Mouse (Mus musculus): ENCODE measurements around the gene 2410015M20Rik. TPM values are rescaled to one million over a fixed set of nuclear protein-coding genes. Genes with fewer than 3 reads are reported as not detected.
"Not testable (repeated sequence)": the region's sequence is repeated elsewhere in the genome, so short reads cannot be mapped to it uniquely, and the experiment has no call there.

Gene 2410015M20Rik
- polyA plus RNA-seq, 1 experiment = 549 TPM

DNA sequence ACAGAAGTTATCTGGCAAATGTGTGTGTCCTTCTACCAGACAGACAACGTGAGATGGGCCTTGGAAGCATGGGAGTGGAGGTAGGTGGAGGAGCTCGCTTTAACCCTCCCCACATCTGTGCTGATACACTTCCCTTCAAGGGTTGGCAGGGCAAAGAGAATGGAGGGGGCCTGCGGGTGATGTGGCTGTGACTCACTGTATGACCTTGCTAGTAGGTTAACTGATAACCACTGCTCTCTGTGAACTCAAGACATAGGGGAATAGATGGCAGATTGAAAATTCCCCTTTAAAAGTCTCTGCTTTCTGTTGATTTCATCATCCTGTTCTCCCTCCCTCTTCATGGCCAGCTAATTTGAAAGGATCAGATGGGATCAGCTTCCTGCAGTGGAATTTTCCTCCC is 15.9 kb upstream of the 2410015M20Rik start:
- 83% methylated on average over 3 of the region's 3 CpGs for WGBS
- H3K4me3 ChIP-seq (ENCODE audit: insufficient read depth, low read depth, low read length) = no peak overlapping the region
- DNase-seq = no peak

DNA sequence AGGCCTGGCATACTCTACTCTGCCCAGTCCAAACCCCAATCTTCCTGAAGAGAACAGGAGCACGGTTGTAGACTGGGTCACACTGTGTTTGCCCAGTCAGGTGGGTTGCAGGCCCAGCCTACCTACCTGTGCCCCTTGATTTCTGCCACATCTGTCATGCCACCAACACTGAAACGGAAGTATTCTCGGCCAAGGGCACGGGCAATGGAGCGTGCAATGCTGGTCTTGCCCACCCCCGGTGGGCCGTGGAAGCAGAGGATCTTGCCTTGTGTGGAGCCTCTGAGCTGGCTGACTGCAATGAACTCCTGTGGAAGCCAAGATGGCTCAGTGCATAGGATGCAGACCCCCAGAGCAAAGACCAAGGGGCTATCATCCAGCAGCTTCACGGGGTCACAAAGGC is 8.1 kb upstream of the 2410015M20Rik start:
- no peak for TF ChIP-seq POLR2A (IDR thresholded peaks at IDR 0.05; ENCODE audit: low read depth, low read length)
- no peak for TF ChIP-seq CTCF (conservative IDR thresholded peaks at IDR 0.05; ENCODE audit: insufficient read depth, insufficient read length, low read depth, low read length)
- H3K27me3 ChIP-seq (replicated peaks; ENCODE audit: control insufficient read depth, insufficient read depth, low read length) = no peaks in the 10 kb centered on the region
- DNase-seq = no peak
- no peak overlapping the region for H3K27ac ChIP-seq (ENCODE audit: insufficient read depth, low read depth, low read length)
- peaks cover 5% of the 10 kb centered on the region; the same call in 1 of the 2 replicates for H3K4me1 ChIP-seq (ENCODE audit: control insufficient read depth, insufficient read depth, low read length)
- no peaks in the 10 kb centered on the region for H3K36me3 ChIP-seq (ENCODE audit: control insufficient read depth, insufficient read depth, low read length)
- WGBS = 51% methylated on average over 8 of the region's 8 CpGs
- H3K4me3 ChIP-seq (ENCODE audit: insufficient read depth, low read depth, low read length) = no peak overlapping the region

More for the DNA sequence above, 15.9 kb upstream of the 2410015M20Rik start:
- no peaks in the 10 kb centered on the region for H3K27me3 ChIP-seq (replicated peaks; ENCODE audit: control insufficient read depth, insufficient read depth, low read length)
- TF ChIP-seq POLR2A (IDR thresholded peaks at IDR 0.05; ENCODE audit: low read depth, low read length) (no peak), CTCF (conservative IDR thresholded peaks at IDR 0.05; ENCODE audit: insufficient read depth, insufficient read length, low read depth, low read length) (no peak)
- no peaks in the 10 kb centered on the region for H3K36me3 ChIP-seq (ENCODE audit: control insufficient read depth, insufficient read depth, low read length)
- no peak overlapping the region for H3K27ac ChIP-seq (ENCODE audit: insufficient read depth, low read depth, low read length)
- peaks cover 10% of the 10 kb centered on the region; the same call in 1 of the 2 replicates for H3K4me1 ChIP-seq (ENCODE audit: control insufficient read depth, insufficient read depth, low read length)

DNA sequence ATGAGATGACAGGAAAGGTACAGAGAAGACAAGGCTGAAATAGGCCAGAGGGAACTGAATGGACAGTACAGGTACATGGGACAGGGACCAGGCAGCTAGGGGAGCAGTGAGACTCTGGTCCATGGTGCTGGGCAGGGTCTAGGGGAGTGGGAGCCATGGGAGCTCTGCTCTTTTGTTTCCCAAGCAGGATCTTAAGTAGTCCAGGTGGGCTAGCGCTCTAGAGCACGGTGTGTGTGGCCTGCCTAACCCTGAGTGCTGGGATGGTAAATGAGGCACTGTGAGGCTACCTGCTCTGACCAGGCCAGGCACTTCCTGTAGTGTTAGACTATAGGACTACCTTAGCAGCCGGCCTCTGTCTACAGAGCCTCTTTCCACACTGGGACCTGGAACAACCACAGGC is 7.2 kb upstream of the 2410015M20Rik start:
- TF ChIP-seq CTCF (conservative IDR thresholded peaks at IDR 0.05; ENCODE audit: insufficient read depth, insufficient read length, low read depth, low read length) (no peak), POLR2A (IDR thresholded peaks at IDR 0.05; ENCODE audit: low read depth, low read length) (no peak)
- 73% methylated on average over 3 of the region's 3 CpGs for WGBS
- Histone ChIP-seq H3K4me3 (ENCODE audit: insufficient read depth, low read depth, low read length) (no peak overlapping the region), H3K27me3 (replicated peaks; ENCODE audit: control insufficient read depth, insufficient read depth, low read length) (no peaks in the 10 kb centered on the region), H3K4me1 (ENCODE audit: control insufficient read depth, insufficient read depth, low read length) (peaks cover 11% of the 10 kb centered on the region; the same call in 1 of the 2 replicates), H3K36me3 (ENCODE audit: control insufficient read depth, insufficient read depth, low read length) (no peaks in the 10 kb centered on the region), H3K27ac (ENCODE audit: insufficient read depth, low read depth, low read length) (no peak overlapping the region)
- no peak for DNase-seq

- H3K36me3 ChIP-seq (ENCODE audit: control insufficient read depth, insufficient read depth, low read length) = no peaks in the 10 kb centered on the region
Measured at GRCm38 (mm10) chr17:56615792-56616191, 6.2 kb upstream of the 2410015M20Rik start.

GRCm38 (mm10) chr17:56615136-56615784 is 5.7 kb upstream of the 2410015M20Rik start:
- TF ChIP-seq POLR2A (IDR thresholded peaks at IDR 0.05; ENCODE audit: low read depth, low read length) = no peak
- TF ChIP-seq CTCF (conservative IDR thresholded peaks at IDR 0.05; ENCODE audit: insufficient read depth, insufficient read length, low read depth, low read length) = no peak
- Histone ChIP-seq H3K36me3 (ENCODE audit: control insufficient read depth, insufficient read depth, low read length) (no peaks in the 10 kb centered on the region), H3K27me3 (replicated peaks; ENCODE audit: control insufficient read depth, insufficient read depth, low read length) (no peaks in the 10 kb centered on the region), H3K27ac (ENCODE audit: insufficient read depth, low read depth, low read length) (no peak overlapping the region), H3K4me1 (ENCODE audit: control insufficient read depth, insufficient read depth, low read length) (peaks cover 11% of the 10 kb centered on the region; the same call in 1 of the 2 replicates), H3K4me3 (ENCODE audit: insufficient read depth, low read depth, low read length) (no peak overlapping the region)
- 74% methylated on average over 11 of the region's 11 CpGs for WGBS
- DNase-seq = no peak

More at GRCm38 (mm10) chr17:56615792-56616191, 6.2 kb upstream of the 2410015M20Rik start:
- 77% methylated on average over 4 of the region's 4 CpGs for WGBS
- no peak overlapping the region for H3K4me3 ChIP-seq (ENCODE audit: insufficient read depth, low read depth, low read length)
- H3K27ac ChIP-seq (ENCODE audit: insufficient read depth, low read depth, low read length) = no peak overlapping the region
- no peak for DNase-seq
- peaks cover 11% of the 10 kb centered on the region; the same call in 1 of the 2 replicates for H3K4me1 ChIP-seq (ENCODE audit: control insufficient read depth, insufficient read depth, low read length)
- TF ChIP-seq POLR2A (IDR thresholded peaks at IDR 0.05; ENCODE audit: low read depth, low read length) = no peak
- TF ChIP-seq CTCF (conservative IDR thresholded peaks at IDR 0.05; ENCODE audit: insufficient read depth, insufficient read length, low read depth, low read length) = no peak
- H3K27me3 ChIP-seq (replicated peaks; ENCODE audit: control insufficient read depth, insufficient read depth, low read length) = no peaks in the 10 kb centered on the region

DNA sequence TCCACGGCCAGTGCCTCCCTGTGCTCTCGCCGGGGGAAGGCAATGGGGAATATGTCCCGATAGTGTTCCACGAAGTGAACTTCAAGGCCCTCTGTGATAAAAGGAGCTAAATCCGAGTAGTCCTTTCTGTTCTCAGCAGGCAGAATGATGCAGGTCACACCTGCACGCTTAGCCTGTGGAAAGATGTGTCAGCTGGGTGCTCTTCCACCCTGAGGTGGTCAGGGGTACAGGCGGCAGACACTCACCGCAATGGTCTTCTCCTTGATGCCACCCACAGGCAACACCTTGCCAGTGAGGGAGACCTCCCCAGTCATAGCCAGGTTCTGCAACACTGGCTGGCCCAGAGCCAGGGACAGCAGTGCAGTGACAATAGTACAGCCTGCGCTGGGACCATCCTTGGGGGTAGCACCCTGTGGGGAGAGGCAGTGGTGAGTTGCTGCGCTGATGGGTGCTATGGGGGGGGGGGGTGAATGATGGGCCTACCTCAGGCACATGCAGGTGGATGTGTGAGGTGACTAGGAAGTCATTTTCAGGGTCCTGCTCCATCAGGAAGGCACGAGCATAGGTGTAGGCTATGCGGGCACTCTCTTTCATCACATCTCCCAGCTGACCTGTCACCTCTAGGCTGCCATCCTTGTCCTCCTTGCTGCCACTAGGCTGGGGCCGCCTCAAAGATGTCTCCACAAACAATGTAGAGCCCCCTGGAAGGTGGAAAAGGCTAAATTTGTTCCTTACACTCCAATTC is 5.0 kb upstream of the 2410015M20Rik start:
- WGBS = 18% methylated on average over 14 of the region's 14 CpGs
- Histone ChIP-seq H3K27ac (ENCODE audit: insufficient read depth, low read depth, low read length) (no peak overlapping the region), H3K4me1 (ENCODE audit: control insufficient read depth, insufficient read depth, low read length) (peaks cover 11% of the 10 kb centered on the region; the same call in 1 of the 2 replicates), H3K4me3 (ENCODE audit: insufficient read depth, low read depth, low read length) (peak overlapping the region; percentile 61), H3K27me3 (replicated peaks; ENCODE audit: control insufficient read depth, insufficient read depth, low read length) (no peaks in the 10 kb centered on the region), H3K36me3 (ENCODE audit: control insufficient read depth, insufficient read depth, low read length) (no peaks in the 10 kb centered on the region)
- DNase-seq = no peak
- TF ChIP-seq POLR2A (IDR thresholded peaks at IDR 0.05; ENCODE audit: low read depth, low read length) (no peak), CTCF (conservative IDR thresholded peaks at IDR 0.05; ENCODE audit: insufficient read depth, insufficient read length, low read depth, low read length) (0 out of 2 replicates have a peak, but pooled peaks have one; percentile 7)

GRCm38 (mm10) chr17:56613893-56614292 is 4.3 kb upstream of the 2410015M20Rik start:
- H3K27me3 ChIP-seq (replicated peaks; ENCODE audit: control insufficient read depth, insufficient read depth, low read length); DNase-seq; H3K36me3 ChIP-seq (ENCODE audit: control insufficient read depth, insufficient read depth, low read length): not testable (repeated sequence)
- H3K27ac ChIP-seq (ENCODE audit: insufficient read depth, low read depth, low read length) = peak overlapping the region; percentile 86; the same call in 1 of the 2 replicates
- WGBS = under 1% methylated on average over 26 of the region's 26 CpGs
- peaks cover 11% of the 10 kb centered on the region; the same call in 1 of the 2 replicates for H3K4me1 ChIP-seq (ENCODE audit: control insufficient read depth, insufficient read depth, low read length)
- peak overlapping the region; percentile 61 for H3K4me3 ChIP-seq (ENCODE audit: insufficient read depth, low read depth, low read length)

All from kidney, adult 2 months (tissue).